Mouse (Mus musculus) spleen, postnatal 4 days (tissue): ENCODE data around the gene Tnnt3.

Experiments
- DNase-seq, 2 experiments: peaks; one replicate each; pipeline ENCODE4 v3.0.0; 2022; ENCODE audit warnings: low spot score in 2 of 2

Gene Tnnt3

GRCm38 (mm10) chr7:142507453-142507852 is 8.8 kb downstream of the Tnnt3 start:
- DNase-seq = no peak

GRCm38 (mm10) chr7:142509518-142509917 is 10.9 kb downstream of the Tnnt3 start:
- DNase-seq = no peak

GRCm38 (mm10) chr7:142510021-142510777 is 11.6 kb downstream of the Tnnt3 start:
- DNase-seq = no peak

GRCm38 (mm10) chr7:142514048-142514447 is 15.4 kb downstream of the Tnnt3 start:
- no peak for DNase-seq

GRCm38 (mm10) chr7:142516221-142516978 is 17.8 kb downstream of the Tnnt3 start:
- DNase-seq = no peak

GRCm38 (mm10) chr7:142517531-142517930 is 18.9 kb downstream of the Tnnt3 start:
- no peak for DNase-seq

- DNase-seq = no peak
Measured at GRCm38 (mm10) chr7:142520331-142520730, 21.7 kb downstream of the Tnnt3 start.

- DNase-seq = no peak
Measured at GRCm38 (mm10) chr7:142522352-142522751, 23.7 kb downstream of the Tnnt3 start.

GRCm38 (mm10) chr7:142523200-142523990 is 24.8 kb downstream of the Tnnt3 start:
- DNase-seq = no peak

- DNase-seq = no peak
Measured at GRCm38 (mm10) chr7:142525342-142526178, 26.9 kb downstream of the Tnnt3 start.

GRCm38 (mm10) chr7:142529350-142529749 is 30.7 kb downstream of the Tnnt3 start:
- no peak for DNase-seq

GRCm38 (mm10) chr7:142531973-142532521 is 33.4 kb downstream of the Tnnt3 start:
- DNase-seq = no peak

- DNase-seq = no peak
Measured at GRCm38 (mm10) chr7:142532671-142533058, 34.0 kb downstream of the Tnnt3 start, which contains the start of gene Mrpl23. Mrpl23 (plus strand) TSS chr7:142532686.

GRCm38 (mm10) chr7:142533059-142533855 is 34.6 kb downstream of the Tnnt3 start:
- peak; percentile 85 to 95 for DNase-seq

- DNase-seq = no peak
Measured at GRCm38 (mm10) chr7:142535116-142535515, 36.5 kb downstream of the Tnnt3 start.

GRCm38 (mm10) chr7:142535832-142536231 is 37.2 kb downstream of the Tnnt3 start:
- no peak for DNase-seq

GRCm38 (mm10) chr7:142537181-142537580 is 38.5 kb downstream of the Tnnt3 start:
- DNase-seq = no peak

GRCm38 (mm10) chr7:142537879-142538278 is 39.2 kb downstream of the Tnnt3 start:
- DNase-seq = peak; percentile 56 to 85

- no peak for DNase-seq
Measured at GRCm38 (mm10) chr7:142538291-142538690, 39.7 kb downstream of the Tnnt3 start.

GRCm38 (mm10) chr7:142538766-142539165 is 40.1 kb downstream of the Tnnt3 start:
- DNase-seq = no peak
